Mouse (Mus musculus): Measurements from ENCODE around the gene Top3b.
A peak's percentile ranks its signal among the peaks of the same experiment; 100 is the strongest.
"Not testable (repeated sequence)": the region's sequence is repeated elsewhere in the genome, so short reads cannot be mapped to it uniquely, and the experiment has no call there.

The Top3b gene

DNA sequence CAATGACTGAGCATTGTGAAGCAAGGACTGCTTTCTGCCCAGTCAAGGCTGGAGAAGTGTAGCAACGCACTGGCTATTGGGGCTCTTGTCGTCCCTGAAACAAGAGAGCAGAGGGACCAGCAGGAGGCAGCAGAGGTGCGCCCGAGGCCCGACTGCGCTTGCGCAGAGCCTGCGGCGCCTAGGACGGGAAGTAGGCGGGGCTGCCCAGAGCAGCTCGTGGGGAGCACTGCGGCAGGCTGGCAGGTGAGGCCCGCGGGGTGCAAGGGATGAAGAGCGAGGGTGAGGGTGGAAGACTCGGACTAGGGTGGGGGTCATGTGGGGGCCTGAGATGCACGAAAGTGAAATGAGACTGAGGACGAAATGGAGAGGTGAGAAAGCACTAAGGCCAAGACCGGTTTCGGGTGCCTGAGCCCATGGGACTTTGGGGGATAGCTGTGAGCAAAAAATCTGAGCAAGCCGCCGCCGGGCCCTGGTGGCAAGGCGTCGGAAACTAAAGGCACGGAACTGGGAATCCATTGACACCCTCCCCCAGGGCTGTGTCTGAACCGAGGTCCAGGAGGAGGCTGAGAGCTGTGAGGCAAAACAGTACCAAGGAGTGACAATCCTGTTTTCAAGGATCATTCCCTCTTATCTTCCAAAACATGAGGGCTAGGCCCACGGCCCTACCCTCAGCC, 26.0 kb downstream of the Top3b start, which contains the start of gene Ppm1f:
TSS of gene Ppm1f (plus strand) at position 88 of the 674 bp plus-strand sequence.
- DNase-seq (ENCODE audit: low spot score in 2 of 2) = peak; percentile 91 to 97

DNA sequence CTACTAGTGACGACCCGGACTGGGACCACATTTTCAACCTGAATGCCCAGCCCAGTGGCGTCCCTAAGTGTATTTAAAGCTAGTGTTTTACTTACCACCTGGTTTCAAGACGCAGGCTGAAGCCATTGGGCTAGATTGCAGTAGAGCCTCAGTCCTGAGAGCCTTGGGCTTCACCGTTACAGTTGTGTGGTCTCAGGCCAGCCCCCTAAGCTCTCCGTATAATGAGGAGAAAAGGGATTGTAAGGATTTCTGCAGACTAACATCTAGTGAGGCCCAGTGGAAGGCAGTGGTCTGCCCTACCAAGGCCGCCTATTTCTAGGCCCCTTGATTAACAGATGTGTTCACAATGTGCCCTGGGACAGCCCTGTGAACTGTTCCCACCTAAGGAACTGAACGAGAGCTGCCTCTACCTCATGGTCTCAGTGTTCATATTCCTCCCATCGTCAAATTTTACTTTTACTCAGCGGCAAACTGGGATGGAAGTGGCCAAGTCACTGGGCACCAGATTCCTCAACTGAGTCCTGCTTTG, 26.6 kb downstream of the Top3b start:
- no peak for DNase-seq (ENCODE audit: low spot score in 2 of 2)

DNA sequence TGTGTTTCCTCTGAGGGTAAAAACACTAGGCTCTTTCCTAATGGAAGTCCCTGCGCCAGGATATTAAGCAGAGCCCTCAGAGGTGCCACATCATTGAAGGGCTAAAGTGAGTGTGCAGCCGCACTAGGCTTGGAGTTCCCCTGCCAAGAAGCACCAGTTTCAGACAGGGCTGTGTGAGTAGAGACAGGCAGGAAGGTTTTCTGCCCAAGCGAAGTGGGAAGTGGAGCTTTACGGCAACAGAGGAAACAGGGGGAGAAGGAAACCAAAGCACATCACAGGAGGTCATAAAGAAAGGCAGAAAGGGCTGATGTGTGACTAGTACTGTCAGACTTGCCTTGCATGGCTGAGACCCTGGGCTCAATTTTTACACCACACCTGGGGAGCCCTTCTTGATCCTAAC, 31.8 kb downstream of the Top3b start:
- no peak for DNase-seq (ENCODE audit: low spot score in 2 of 2)

DNA sequence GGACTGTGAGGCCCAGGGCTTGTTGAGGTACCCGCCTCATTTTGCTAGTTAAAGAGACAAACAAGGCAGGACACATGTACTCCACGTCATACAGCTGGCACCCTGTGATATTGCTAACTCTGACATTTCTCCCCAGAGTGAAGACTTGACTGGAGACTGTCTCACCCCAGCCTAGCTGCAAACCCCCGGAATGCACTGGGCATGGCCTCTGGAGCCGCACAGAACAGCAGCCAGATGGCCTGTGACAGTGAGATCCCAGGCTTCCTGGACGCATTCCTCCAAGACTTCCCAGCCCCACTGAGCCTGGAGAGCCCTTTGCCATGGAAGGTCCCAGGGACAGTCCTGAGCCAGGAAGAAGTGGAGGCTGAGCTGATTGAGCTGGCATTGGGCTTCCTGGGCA, 32.7 kb downstream of the Top3b start:
- no peak for DNase-seq (ENCODE audit: low spot score in 2 of 2)

DNA sequence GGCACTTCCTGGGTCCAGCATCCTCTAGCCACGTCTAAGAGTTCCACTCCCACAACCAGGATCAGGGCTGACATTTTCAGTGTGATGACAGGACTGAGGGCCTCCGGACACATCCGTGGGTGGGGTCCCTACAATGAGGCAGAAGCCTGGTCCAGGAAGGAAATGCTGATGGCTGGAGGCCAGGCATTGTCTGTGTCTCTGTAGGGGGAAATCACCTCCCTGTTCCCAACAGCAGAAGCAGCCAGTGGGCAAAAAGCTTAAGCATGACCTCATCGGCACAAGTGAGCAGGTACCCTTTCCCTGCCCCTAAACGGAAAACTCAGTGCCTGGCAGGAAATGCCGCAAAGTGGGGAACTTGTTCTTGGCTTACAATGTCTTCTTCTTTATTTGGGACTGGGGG, 37.3 kb downstream of the Top3b start:
- no peak for DNase-seq (ENCODE audit: low spot score in 2 of 2)

DNA sequence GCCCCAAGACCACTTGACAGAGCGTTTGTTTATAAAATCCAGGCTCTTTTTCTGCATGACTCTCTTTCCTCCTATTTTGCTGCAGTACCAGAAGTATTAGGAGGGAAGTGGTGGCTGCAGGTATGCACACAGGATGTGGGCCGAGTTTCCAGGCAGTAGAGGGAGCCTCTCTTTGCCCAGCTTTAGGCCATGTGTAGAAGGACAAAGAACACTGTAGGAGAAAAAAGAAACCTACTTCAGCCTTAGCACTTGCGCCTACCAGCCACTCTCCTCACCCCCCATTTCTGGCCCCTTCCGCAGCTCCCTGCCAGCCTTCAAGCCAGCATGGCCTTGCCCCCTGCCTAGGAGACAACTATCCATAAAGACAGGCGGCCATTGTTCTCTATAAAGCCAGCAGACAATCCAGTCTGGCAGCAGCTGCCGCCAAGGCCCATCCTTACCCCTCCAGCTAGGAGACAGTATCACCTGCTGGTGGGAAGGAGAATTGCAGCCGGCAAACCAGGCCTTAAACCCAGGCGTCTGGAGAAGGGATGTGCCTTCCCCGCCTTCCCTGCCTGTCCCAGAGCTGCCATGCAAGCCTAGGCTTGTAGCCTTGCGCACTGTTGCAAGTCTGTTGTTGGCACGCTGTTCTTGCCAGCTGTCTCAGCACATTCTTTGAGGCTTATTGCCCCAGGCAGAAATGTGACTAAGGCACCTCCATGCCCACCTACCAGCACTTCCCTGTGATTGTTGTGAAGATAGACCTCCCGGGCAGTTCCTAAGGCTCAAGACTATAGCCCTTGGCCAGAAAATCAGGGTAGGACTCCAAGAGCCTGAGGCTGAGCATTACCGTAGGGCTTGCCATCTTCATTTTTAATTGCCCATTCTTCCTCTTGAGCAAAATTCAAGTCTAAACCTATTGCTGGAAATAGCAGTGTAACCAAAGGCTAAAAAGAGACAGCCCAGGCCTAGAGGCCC, 41.4 kb downstream of the Top3b start:
- peak; percentile 62 to 75 for DNase-seq (ENCODE audit: low spot score in 2 of 2)

DNA sequence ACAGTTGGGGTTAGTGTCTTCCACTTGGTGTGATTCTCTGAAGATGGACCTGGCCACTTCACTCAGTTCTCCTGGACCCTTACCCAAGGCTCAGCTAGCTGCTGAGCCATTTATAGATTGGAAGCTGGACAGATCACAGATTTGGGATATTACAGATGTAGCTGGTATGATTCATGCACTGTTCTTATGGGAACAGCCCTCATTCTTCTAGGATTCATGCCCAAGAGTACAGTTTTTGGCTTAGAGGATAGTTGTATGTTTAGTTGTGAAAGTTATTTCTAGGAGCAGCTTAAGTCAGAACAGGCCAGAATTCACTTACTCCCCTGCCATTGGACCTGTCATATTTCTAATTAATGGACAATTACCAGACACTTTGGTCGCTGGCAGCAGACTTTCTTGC, 42.9 kb downstream of the Top3b start:
- no peak for DNase-seq (ENCODE audit: low spot score in 2 of 2)

DNA sequence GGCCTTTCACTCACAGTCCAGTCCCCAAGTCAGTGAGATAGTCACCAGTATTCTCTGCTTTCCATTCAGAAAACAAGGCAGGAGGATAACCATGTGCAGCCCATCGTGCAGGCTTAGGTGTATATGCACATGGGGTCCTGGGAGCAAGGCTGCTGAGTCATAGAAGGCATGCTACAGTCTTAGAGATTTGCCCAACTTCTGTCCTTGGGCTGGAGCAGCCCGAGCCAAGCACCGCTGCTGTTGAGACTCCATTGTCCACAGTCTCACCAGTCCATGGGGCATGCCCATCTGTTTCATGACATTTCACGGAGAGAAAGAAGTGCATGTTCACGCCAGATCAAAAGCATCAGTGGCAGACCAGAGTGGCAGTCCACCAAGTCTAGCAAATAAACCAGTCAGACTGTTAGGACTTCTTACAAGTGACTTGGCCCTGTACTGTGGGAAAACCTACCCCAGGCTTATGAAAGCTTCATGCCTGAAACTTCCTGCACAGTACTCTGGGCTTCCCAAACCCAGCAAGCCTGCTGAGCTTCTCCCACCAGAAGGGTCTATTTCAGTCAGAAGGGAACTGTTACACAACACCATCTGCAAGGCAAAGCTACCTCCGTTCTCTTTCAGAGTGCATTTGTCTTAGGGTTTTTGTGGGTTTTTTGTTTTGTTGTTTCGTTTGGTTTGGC, 48.0 kb downstream of the Top3b start:
- no peak for DNase-seq (ENCODE audit: low spot score in 2 of 2)

DNA sequence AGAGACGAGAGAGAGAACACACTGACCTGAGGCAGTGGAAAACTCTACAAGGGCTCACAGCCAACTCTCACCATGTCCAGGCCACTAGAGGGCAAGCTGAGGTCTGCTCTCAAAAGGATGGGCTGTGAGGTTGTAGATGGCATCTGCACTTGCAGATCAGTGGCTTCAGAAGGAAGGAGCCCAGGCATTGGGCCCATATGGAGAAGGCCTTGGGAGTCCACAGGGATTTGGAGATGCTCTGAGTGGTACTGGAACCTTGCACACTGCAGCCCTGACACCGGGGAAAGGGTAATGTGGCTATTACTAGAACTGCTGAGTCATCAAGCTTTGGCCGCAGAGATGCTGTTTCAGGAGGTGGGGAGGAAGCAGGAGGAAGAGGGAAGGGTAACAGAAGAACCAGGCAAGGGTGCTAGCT, 50.5 kb downstream of the Top3b start:
- no peak for DNase-seq (ENCODE audit: low spot score in 2 of 2)

DNA sequence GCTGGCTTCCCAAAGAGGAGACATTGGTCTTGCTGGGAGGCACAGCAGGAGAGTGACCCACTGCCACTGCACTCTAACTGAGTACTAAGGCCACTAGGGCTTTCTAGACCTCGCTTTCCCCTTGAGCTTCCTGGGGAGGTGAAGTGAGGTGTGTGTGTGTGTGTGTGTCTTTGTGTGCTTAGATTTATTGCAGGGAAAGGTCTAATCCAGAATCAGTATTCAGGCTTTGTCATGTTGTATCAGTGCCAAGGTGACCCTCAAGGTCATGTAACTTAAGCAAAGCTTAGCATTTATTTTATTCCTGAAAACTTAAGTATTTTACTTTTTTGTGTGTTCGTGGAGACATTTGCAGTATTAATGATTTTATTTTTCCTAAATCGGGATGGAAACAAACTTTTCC, 53.9 kb downstream of the Top3b start:
- no peak for DNase-seq (ENCODE audit: low spot score in 2 of 2)

DNA sequence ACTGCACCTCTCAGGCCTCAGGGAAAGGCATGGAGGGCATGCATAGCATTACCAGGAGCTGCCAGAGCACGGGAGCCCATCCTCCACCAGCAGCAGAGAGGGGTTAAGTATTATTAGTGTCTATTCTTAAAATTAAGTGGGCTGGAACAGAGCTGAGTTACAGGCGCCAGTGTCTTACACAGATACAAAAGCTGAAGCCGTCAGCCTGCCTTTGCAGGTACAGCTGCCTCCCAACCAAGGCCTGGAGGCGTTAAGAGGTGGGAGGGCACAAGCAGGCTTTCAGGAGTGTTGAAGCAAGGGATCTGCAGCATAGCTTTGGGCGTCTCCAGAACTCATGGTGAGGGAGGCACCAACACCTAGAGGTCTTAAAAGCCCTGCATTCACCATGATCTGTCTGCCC, 56.0 kb downstream of the Top3b start:
- DNase-seq (ENCODE audit: low spot score in 2 of 2) = no peak

DNA sequence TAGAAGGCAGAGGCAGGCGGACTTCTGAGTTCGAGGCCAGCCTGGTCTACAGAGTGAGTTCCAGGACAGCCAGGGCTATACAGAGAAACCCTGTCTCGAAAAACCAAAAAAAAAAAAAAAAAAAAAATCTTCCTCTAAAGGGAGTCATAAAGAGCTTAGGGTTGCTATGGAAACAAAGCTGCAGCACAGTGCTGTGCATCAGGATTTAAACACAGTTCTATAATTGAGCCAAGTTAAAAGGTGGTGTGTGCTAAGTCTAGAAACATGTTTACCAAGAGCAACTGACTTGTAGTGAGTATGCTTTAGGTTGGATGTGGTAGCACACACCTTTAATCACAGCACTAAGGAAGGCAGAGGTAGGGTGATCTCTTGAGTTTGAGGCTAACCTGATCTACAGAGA, 58.4 kb downstream of the Top3b start:
- DNase-seq (ENCODE audit: low spot score in 2 of 2) = not testable (repeated sequence)

DNA sequence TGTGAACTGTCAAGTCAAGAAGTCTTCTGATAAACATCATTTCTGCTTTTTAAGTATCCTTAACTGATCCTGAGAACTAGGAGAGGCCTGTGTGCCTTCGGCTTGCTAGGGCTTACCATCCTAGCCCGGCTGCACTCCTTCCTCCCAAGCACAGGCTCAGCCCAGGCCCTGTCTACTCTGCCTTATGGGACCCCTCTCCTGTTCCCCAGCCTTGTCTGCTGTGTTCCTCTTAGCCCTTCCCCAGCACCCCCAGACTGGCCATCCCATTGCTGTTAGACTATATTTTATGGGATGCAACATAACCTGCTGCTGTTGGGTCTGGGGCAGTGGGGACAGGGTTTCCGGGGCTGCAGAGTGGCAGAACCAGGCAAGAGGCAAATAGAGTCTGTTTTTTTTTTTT, 59.8 kb downstream of the Top3b start:
- no peak for DNase-seq (ENCODE audit: low spot score in 2 of 2)

DNA sequence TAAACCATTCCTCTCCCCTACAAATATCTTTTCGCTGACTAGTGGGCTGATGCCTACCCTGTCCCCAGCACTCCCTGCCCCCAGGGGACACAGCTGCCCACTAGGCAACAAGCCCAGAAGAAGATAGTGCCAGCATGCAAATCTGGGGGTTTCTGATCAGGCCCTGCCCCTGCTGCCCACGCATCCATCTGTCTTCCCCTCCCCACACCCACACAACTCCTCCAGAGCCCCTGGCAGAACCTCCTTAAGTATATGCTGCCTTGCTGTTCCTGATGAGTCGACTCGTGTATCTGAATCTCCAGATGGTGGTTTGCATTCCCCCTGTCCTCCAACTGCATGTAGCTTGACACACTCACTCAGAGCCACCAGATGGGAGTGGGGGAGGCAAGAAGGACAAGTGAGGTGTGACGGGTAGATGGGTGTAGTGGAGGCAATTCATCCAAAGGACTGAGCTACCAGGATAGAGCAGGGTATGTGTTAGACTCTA, 60.3 kb downstream of the Top3b start:
- no peak for DNase-seq (ENCODE audit: low spot score in 2 of 2)

DNA sequence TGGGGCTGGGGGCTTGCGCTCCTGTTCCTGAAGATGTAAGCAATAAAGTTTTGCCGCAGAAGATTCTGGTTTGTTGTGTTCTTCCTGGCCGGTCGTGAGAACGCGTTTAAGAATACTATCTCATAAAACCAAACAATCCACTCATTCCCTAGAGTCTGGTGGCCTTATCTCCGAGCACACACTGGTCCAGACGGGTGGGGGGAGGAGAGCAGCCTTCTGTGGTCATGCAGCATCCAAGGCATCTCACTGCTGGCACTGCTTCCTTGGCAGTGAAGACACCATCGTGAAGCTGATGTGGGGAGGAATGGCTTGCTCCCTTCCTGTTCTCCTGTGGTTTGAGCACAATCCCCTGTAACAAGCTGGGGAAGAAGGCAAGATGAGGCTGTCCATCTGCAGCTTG, 69.0 kb downstream of the Top3b start:
- DNase-seq (ENCODE audit: low spot score in 2 of 2) = no peak

DNA sequence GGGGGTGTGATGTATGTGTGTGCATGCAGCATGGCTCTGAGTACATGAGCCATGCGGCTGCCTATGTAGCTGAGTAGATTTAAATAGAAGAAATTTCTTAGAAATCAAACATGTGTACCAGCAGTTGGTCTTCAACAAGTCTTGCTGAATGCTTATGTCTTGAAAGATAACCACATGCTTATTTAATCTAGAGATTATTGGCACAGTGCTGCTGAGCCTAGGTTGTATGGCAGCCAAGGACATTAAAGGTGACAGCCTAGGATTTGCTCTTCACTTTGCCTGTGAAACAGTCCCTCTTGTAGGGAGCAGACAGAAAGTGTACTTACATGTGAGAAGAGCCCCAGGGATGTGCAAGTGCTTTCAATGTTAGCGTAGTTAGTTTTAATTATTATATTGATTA, 70.5 kb downstream of the Top3b start:
- no peak for DNase-seq (ENCODE audit: low spot score in 2 of 2)

Measured in thymus, postnatal 10 days (tissue).